Mouse (Mus musculus) hematopoietic stem cell, adult 5-6 weeks (primary cell): ENCODE measurements around the gene Meis3. TPM values are rescaled to one million over a fixed set of nuclear protein-coding genes. Genes with fewer than 3 reads are reported as not detected.

Experiments
- ATAC-seq, 2 experiments: fragments of 125-278 bp in 1 of 2; replicated peaks in 1 of 2; 2 replicates each; pipeline ENCODE4 v1.8.0; 2016 to 2017; ENCODE audit warnings: inconsistent platforms in 2 of 2, mild to moderate bottlenecking in 2 of 2, moderate number of reproducible peaks in 2 of 2, low read depth in 1 of 2, moderate TSS enrichment in 1 of 2; ENCODE audit not compliant: low FRiP score in 2 of 2, poor library complexity in 2 of 2, severe bottlenecking in 2 of 2, insufficient read depth in 1 of 2, low TSS enrichment in 1 of 2
- total RNA-seq: library from RNA; stranded (forward); fragments of 172-1452, 232-1000 nt; gene quantifications from 2 replicates; pipeline ENCODE4 v1.2.3, GENCODE M21; 2017

Gene Meis3
- total RNA-seq, 1 experiment from 2014 or later, result 1.6 TPM

DNA sequence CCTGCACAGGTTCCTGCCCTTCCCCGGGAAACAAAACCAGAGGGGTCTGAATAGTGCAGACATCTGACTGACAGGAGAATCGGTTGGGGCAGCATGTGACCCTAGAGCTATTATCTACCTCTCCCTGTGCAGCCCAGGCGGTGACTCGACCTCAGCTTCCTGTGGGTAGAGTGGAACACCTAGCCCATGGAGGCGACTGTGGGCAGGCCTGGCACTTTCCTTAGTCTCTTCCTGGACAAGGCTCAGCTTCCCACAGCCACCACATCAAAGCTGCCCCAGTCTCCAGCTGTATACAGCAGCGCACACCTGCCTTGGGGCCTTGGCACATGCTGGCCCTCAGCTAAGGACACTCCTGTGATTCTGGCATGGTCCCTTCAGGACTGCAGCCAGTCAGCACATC lies 26.2 kb downstream of the Meis3 start:
- ATAC-seq, result peak; percentile 62 to 77

DNA sequence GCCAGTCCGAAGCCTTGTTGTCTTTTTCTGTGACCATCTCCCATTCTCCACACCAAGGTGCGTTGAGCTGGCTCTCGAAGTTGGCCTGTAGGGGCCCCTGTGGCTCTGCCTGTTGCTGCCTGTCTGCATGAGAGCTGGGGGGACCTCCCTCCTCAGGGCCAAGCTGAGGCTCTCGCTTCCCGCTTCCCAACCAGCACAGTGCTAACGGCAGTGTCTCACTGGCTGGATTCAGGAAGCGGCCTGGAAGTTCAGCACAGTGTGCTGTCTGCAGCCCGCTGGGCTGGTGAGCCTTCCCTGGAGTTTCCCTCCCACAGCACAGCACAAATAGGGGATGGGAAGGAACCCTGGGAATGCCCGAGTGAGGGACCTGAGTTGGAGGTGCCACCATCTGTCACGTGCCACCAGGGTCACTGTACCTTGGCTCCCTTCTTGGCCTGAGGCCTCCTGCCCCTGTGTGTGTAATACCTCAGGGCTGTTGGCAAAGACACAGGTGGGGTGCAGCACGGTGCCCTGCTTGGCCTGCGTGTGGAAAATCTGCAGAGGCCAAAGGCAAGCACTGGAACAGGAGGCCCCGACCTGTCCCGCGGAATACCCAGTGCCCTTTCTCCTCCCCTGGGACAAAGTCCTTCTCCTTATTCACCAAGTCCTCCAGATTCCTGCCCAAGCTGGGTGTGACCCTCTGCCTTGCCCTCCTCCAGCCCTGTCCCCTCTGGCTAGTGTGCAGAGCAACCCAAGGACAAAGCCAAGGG lies 28.0 kb downstream of the Meis3 start:
- ATAC-seq, result no peak

DNA sequence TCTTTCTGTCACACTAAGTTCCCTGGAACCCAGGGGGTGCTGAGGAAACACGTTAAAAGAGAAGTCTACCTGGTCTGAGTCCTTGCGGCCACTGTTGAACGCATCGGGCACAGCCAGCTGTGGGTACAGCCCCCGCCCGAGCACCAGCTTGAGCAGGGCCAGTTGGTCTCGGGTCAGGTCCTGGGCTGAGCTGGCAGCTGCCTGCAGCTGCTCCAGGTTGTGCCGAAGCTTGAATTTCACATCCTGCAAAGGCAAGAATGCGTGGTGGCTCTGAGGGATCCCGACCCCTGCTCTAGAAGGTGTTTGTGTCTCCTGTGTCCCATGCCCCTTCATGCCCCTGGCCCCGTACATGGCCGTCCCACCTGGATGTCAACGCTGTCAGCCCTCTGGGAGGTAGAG lies 28.6 kb downstream of the Meis3 start:
- no peak for ATAC-seq

DNA sequence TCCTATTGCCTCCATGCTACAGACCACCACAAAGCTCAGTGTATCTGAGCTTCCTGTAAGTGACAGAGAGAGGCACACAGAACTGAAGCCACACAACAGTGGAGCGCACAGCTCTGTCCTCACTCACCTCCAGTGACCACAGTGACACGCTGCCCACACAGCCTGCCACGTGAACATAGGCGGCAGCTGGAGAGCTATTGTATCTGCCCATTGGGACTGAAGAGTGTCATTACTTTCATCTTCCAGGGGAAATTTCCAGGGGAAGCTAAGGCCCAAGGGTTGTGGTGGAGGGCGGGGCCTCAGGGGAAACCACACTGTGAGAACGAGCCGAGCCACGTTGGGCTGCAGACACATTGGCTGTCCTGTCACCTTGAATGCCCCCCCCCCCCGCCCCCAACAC lies 29.9 kb downstream of the Meis3 start:
- no peak; a peak in 1 of 4 replicates for ATAC-seq

DNA sequence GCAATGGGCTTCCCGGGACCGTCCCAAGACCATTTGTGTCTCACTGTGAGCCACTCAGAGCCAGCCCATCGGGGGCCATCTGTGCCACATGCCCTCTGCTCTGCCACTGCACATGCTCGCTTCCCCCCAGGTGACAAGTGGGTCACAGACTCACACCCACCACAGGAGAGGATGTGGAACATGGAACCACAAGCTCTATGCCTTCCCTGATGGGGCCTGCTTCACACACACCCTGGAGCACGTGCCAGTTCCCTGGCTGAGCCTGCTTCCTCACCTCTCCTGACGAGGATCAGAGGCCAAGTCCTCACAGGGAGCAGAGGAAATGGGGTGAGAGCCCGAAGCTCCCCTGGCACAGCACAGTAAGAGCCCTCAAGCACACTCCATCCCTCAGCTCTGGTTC lies 32.2 kb downstream of the Meis3 start:
- ATAC-seq, result peak; percentile 15 to 18; a peak in 1 of 4 replicates

DNA sequence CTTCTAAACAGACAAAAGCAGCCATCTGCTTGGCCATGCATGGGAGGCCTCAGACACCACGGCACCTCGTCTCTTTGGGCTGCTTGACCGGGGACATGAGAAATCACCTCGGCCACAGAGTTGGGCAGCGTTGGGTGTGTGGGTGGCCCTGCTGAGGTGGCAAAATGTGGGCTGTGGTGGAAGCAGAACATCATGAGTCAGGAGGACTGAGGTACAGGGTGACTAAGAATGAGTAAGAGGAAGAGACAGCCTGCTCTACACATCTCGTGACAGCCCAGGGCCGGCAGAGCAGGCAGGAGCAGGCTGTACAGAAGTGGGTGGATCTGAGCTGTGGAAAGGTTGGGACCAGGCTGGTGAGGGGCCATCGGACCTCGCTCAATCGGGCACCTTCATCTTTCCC lies 32.6 kb downstream of the Meis3 start:
- ATAC-seq, result peak; percentile 12 to 49; a peak in 1 of 4 replicates

DNA sequence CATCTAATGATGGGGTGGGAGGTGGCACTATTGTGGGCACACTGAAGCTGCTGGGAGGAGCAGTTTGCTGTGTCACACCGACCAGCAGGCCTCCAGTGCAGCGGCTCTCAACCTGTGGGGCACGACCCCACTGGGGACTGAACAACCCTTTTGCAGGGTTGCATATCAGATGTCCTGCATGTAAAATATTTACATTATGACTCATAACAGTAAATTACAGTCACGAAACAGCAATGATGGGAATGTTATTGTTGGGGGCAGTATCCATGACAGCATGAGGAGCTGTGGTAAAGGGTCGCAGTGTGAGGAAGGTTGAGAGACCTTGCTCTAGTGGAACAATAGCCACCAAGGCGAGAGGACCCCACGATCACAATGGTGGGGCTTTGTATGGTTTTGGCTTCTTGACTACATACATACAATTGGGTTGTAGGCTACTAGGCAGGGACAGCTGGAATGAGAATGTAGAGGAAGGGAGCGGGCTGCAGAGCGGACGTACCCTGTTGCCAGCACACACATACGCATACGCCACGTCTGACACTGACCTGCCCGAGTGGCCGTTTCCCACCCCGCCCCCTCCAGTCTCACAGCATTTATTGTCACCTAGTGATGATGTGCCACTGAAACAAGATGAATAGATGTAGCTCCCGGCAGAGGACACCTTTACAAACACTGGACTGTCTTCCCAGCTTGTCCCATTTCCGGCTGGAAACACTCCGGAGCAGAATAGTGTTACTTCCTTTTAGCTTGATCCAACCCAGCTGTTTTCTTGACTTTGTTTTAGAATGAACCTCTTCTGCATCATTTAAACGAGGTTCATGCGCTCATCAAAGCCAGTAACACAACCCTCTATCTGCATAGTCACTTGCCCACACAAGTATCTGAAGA lies 34.1 kb downstream of the Meis3 start:
- ATAC-seq, result no peak

DNA sequence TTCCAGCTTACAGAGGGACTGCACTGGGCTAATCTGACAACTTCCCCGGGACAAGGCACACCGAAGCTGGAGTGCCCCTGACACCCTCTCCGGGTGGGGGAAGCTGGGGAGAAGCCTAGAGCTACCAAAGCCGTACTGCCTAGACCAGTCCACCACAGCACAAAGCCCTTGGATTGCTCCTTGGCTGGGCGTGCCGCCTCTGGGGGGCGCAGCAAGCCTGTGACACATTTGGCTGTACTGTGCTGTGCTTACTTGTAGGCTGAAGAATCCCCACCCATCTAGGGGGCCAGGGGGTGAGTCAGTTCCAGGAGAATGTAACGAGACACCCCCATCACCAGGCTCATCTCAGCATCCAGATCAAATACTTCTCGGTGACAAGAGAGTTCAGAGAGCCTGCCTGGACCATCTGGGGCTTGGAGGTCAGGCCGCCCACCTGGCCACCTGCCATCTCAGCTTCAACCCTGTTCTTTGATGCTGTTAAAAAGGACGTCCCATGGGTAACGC lies 36.0 kb downstream of the Meis3 start:
- no peak for ATAC-seq

DNA sequence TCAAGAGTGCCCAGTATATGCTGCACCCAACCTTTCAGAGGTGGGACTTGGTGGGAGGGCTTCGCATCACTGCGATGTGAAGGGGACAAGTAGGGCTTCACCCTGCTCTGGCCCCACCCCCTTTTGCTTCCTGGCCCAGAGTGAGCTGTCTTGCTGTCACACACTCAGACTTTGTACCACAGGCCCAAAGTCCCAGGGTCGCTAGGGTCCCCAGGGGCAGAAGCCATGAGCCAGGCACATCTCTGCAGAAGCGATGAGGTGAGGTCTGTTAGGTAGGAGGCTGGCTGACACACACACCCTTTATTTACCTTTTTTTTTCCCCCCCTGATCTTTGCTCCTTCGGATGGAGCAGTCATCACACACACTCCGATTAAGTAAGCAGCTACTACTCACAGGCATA lies 38.3 kb downstream of the Meis3 start:
- ATAC-seq, result no peak

DNA sequence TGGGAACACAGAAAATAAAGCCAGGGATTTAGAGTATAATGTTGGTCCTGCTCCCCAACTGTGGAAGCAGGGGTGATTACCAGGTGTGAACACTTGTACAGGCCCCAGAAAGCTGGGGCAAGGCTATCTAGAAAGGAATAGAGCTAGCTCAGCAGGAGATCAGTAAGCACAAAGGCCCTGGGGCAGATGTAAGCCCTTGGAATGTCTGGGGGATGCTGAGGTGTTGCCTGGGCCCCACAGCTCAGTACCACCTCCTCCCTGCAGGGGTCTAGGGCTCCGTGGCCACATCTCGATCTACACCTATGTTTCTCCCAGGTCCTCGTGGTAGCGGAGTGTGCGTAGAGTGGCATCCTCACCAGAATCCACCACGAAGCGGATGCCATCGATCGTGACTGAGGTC lies 39.1 kb downstream of the Meis3 start:
- ATAC-seq, result no peak

DNA sequence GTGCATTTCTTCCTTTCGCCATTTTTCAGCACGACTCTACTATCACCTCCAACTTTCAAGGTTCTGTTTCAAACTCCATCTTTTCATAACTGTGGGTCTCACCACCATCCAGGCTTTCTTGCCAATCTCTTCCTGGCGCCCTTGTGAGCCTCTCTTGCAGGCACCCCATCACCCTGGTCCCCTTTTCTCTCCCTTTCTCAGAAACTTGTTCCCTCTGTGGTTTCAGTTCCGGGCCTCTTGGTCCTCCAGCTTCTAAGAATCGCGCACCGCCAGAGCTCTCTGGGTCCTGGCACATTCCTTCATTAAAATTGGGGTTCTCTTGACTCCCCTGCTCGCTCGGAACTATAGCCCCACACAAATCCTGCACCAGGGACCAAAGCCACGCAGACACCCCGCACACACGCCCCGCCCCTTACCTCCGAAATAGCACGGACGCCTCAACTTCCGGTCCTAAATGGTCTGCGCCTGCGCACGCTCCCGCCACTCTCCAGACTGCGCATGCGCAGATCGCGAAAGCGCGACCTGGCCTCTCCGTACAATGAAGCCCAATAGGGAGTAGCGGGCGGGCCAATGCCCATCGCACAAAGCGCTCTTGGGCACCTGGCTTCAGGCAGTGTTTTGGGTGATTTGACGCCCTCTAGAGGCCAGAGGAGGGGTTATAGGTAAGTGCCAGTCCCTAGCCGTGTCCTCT lies 46.8 kb downstream of the Meis3 start, which contains the start of gene Dhx34:
Gene Dhx34, minus strand, starts transcription at position 456 of the 691 bp plus-strand sequence.
- ATAC-seq, result peak; percentile 97 to 98

DNA sequence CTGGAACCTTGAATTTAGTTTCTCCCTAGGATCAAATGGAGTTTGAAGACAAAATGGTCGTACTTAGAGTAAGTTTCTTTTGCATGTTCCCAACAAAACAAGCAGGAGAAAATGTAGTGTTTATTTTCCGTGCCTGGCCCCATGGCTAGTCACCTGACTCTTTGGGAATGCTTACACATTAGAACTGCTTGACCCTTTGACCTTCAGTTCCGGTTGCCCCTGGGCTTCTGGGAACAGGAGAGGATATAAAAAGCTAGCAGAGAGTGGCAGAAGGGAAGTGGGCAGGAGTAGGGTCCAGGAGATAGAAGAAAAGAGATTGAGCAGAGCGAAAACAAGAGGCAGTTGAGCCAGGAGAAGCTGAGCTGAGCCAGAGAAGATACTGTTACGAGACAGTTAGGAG lies 55.0 kb downstream of the Meis3 start:
- ATAC-seq, result no peak

Other genes with a start within 250 kb of the Meis3 start
- gene Nop53, start 229.0 kb upstream of the Meis3 start, total RNA-seq, result 279 and 439 TPM in 2 replicates
- 0.15 and 0.56 TPM in 2 replicates for gene Ehd2, start 207.5 kb upstream of the Meis3 start, total RNA-seq
- 1.0 and 1.2 TPM in 2 replicates for gene Bicra, start 127.2 kb upstream of the Meis3 start, total RNA-seq
- not detected in 2 replicates for gene Zfp541, start 113.3 kb upstream of the Meis3 start, total RNA-seq
- gene Napa, start 76.6 kb upstream of the Meis3 start, total RNA-seq, result 44.4 and 53.9 TPM in 2 replicates
- gene Kptn, start 55.2 kb upstream of the Meis3 start, total RNA-seq, result 13.8 and 14.8 TPM in 2 replicates
- gene Slc8a2, start 45.3 kb upstream of the Meis3 start, total RNA-seq, result not detected in 2 replicates
- gene Dhx34, start 46.9 kb downstream of the Meis3 start, total RNA-seq, result 8.8 and 9.7 TPM in 2 replicates
- gene C5ar2, start 69.1 kb downstream of the Meis3 start, total RNA-seq, result 1.2 and 1.3 TPM in 2 replicates
- gene C5ar1, start 84.5 kb downstream of the Meis3 start, total RNA-seq, result 4.1 and 5.1 TPM in 2 replicates
- 14.0 and 14.3 TPM in 2 replicates for gene Inafm1, start 98.5 kb downstream of the Meis3 start, total RNA-seq
- 80.8 and 153 TPM in 2 replicates for gene Ccdc9, start 111.7 kb downstream of the Meis3 start, total RNA-seq
- gene Bbc3, start 133.3 kb downstream of the Meis3 start, total RNA-seq, result 1.8 and 4.1 TPM in 2 replicates
- 316 and 403 TPM in 2 replicates for gene Sae1, start 212.7 kb downstream of the Meis3 start, total RNA-seq
- gene Zc3h4, start 225.8 kb downstream of the Meis3 start, total RNA-seq, result 38.8 and 53.3 TPM in 2 replicates